Mouse (Mus musculus) gastrocnemius, postnatal 14 days (tissue): Measurements from ENCODE around the gene Gm20388. TPM values are rescaled to one million over a fixed set of nuclear protein-coding genes. Genes with fewer than 3 reads are reported as not detected.

ENCODE experiments used
- DNase-seq: peaks from one replicate; pipeline ENCODE4 v3.0.0; 2021; ENCODE audit warnings: mixed read lengths
- intact Hi-C: fragments of 180-260 bp; cut with DNase I; formaldehyde crosslinking; loops from one replicate; pipeline ENCODE4 v1.15.1; 2025; ENCODE audit warnings: low total_unique reads
- total RNA-seq, 2 experiments: library from RNA; stranded (reverse); gene quantifications; 2 replicates each; pipeline ENCODE4 v1.2.3; 2021

The Gm20388 gene
- total RNA-seq, 2 experiments from 2014 or later = 5.6 to 6.0 TPM

DNA sequence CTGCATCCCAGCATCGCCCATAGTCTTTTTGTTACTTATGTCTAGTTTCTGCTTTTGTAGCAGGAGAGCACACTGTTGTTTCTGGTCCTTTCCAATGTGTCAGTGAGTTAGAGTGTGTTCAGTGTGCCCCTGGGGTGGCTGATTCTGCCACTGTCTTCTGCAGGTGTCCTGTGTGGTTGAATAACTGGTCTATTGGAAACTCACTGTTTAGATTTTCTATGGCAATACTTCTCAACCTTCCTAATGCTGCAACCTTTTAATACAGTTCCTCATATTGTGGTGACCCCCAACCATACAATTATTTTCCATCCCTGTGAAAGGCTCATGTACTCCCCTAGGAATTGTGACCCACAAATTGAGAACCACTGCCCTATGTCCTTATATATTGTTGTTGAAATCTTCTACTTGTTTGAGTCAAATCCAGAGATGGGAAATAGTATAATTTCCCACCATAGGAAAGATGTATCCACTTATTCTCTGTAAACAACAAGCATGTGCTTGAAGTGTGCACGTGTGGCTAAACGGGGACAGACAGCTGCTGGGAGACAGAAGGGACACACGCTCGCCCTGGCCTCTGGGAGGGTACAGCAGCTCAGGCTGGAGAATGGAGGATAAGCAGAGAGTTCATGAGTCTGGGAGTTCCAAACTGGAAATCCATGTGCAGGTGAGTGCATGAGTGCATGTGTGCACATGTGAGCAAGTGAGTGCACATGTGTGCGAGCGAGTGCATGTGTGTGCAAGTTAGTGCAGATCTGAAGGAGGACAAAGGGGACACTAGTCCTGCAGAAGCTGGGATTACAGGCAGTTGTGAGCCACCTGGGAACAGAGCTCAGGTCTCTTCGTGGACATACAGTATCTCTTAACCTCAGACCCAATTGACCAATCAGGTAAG lies 1931.7 kb downstream of the Gm20388 start:
- intact Hi-C loops = loop anchor here (10.0 kb wide), 1 partner anchor 128 kb away; no protein-coding TSS in a partner anchor
- no peak for DNase-seq

- DNase-seq = no peak
- intact Hi-C loops = loop anchor here (10.0 kb wide), 1 partner anchor 128 kb away; no protein-coding TSS in a partner anchor
Measured at GRCm38 (mm10) chr8:121843184-121843733, 1932.6 kb downstream of the Gm20388 start.

DNA sequence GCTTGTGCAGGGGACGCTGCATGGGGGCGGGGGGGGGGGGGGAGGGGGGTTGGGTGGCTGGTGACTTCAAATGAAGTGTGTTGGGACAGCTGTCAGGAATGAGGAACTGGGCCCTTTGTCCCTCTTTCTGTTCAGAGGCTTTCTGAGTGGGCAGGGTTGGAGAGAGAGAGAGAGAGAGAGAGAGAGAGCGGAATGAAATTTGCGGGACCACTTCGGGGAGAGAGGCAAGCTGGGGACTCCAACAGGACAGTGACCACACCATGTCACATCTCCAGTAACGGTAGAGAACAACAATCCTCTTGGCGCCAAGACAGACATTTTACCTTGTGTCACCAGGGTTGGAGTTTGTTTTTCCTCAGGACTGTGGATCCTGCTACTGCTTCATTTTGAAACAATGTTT lies 1934.1 kb downstream of the Gm20388 start:
- DNase-seq = no peak
- intact Hi-C loops = loop anchor here (10.0 kb wide), 1 partner anchor 130 kb away; no protein-coding TSS in a partner anchor

GRCm38 (mm10) chr8:121846815-121847214 lies 1936.2 kb downstream of the Gm20388 start:
- intact Hi-C loops = loop anchor here (10.0 kb wide), 1 partner anchor 132 kb away; no protein-coding TSS in a partner anchor
- DNase-seq = no peak

GRCm38 (mm10) chr8:121847261-121847822 lies 1936.7 kb downstream of the Gm20388 start:
- intact Hi-C loops = loop anchor here (10.0 kb wide), 1 partner anchor 133 kb away; no protein-coding TSS in a partner anchor
- DNase-seq = no peak

DNA sequence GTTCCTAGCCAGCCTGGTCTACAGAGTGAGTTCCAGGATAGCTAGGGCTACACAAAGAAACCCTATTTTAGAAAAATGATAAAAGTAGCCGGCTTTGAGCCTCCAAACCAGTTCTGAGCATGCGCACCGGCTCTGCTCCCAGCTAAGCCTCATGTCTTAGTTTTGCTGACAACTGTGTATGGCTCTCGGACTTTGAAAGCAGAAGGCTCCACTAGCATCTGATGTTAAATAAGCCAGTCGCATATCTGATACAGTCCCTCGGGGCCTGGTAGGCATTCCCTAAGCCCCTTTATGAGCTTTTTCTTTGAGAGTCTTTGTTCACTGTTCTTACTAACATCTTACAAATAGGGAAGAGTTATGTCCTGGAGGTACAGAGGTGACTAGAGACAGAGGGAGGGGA lies 1937.3 kb downstream of the Gm20388 start:
- DNase-seq = no peak
- intact Hi-C loops = loop anchor here (10.0 kb wide), 1 partner anchor 133 kb away; no protein-coding TSS in a partner anchor

GRCm38 (mm10) chr8:121848495-121848894 lies 1937.9 kb downstream of the Gm20388 start:
- intact Hi-C loops = loop anchor here (10.0 kb wide), 1 partner anchor 134 kb away; no protein-coding TSS in a partner anchor
- no peak for DNase-seq

DNA sequence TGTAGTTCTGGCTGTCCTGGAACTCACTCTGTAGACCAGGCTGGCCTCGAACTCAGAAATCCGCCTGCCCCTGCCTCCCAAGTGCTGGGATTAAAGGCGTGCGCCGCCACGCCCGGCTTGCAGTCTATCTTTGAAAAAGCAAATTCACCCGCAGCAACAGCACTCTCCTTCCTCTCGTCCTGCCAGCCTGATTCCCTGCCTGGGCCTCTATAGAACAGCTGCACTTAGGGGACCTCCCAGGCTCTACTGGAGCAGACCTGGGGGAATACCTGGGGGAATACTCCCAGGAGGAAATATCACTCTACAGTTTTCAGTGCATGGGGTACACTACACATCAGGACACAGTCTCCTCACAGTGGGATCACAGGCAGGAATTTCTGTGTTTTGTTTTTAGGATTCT lies 1938.7 kb downstream of the Gm20388 start:
- intact Hi-C loops = loop anchor here (10.0 kb wide), 1 partner anchor 135 kb away; no protein-coding TSS in a partner anchor

DNA sequence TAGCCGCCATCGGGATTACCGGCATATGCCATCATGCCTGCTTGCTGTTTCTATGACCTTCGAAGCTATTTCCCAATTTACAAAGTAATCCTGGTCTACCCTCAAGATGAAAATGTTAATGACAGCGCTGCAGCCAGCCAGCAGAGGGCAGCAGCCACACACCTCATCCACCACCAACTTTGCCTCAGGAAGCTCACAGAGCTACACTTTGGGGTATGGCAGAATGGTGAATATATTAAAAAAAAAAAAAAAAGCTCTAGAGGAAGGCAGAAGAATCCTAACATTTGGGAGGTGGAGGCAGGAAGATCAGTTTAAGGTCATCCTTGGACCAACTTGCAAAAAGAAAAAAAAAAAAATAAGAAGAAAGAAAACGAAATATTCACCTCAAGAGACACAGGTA lies 1939.4 kb downstream of the Gm20388 start:
- intact Hi-C loops = loop anchor here (2.0 kb wide), 1 partner anchor 59 kb away; no protein-coding TSS in a partner anchor
- peak; percentile 51 for DNase-seq

More for the DNA sequence above, 1938.7 kb downstream of the Gm20388 start:
- DNase-seq = no peak

GRCm38 (mm10) chr8:121850436-121850820 lies 1939.8 kb downstream of the Gm20388 start:
- intact Hi-C loops = loop anchor here (2.0 kb wide), 1 partner anchor 58 kb away; no protein-coding TSS in a partner anchor
- DNase-seq = no peak

DNA sequence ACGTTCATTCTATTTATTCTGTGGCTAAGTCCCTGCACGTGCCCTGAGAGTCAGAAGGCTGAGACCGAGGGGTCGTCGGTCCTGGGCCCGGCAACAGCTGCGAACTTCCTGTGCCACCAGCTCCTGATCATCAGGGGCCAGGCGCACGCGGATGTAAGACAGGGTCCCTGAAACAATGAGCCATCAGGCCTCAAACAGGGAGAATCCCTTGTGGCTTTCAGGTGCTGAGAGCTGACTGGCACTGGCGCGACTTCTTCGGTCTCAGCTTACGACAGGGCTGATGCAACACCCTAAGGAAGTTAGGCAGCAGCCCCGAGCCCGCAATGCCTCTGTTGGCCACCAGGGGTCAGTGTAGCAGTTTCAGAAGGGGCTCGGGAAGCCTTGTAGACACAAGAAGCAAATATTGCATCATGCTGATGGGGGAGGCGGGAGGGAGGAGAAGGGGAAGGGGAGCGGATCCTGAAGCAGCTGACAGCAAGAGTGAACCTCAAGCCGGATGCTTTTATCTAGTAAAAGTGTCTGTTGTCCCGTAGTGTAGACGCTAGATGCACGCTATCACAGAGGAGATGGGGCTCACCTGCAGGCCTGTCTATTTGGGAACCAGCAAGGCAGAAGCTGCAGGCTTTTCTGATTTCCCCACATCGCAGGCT lies 1940.3 kb downstream of the Gm20388 start:
- intact Hi-C loops = loop anchor here (2.0 kb wide), 1 partner anchor 58 kb away; no protein-coding TSS in a partner anchor
- DNase-seq = peak; percentile 96

DNA sequence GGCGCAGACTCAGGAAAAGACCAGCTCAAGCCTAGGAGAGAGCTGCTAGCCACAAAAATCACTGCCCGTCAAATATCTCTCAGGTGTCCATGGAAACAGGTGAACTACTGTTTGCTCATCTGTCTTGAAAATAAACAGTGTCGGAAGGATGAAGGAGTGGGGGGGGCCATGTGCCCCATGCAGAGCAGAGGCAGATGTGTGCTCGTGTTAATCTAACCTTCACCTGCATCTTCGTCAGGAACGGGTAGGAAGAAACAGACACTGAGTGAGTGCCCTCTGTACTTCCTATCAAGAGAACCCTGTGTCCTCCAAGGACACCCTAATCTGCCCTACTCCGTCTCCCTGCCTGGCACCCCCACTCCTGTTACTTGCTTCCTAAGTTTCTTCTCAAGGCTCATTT lies 1941.1 kb downstream of the Gm20388 start:
- intact Hi-C loops = loop anchor here (2.0 kb wide), 1 partner anchor 57 kb away; no protein-coding TSS in a partner anchor
- DNase-seq = no peak

GRCm38 (mm10) chr8:121852464-121852863 lies 1941.8 kb downstream of the Gm20388 start:
- intact Hi-C loops = no loop called here
- DNase-seq = no peak

DNA sequence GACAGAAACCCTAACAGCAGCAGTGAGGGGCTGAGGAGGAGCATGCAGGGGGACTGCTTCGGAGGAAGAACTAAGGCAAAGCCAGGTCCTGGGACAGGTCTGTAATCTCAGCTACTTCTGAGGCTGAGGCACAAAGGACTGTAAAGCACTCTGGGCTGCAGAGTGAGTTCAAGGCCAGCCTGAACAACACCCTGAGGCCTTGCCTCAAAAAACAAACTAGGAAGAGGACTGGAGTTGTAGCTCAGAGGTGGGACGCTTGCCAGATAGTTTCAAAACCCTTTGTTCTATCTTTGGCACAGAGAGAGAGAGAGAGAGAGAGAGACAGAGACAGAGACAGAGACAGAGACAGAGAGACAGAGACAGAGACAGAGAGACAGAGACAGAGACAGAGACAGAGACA lies 1942.9 kb downstream of the Gm20388 start:
- no peak for DNase-seq
- intact Hi-C loops = no loop called here

- intact Hi-C loops = no loop called here
- no peak for DNase-seq
Measured at GRCm38 (mm10) chr8:121856071-121856746, 1945.6 kb downstream of the Gm20388 start.

DNA sequence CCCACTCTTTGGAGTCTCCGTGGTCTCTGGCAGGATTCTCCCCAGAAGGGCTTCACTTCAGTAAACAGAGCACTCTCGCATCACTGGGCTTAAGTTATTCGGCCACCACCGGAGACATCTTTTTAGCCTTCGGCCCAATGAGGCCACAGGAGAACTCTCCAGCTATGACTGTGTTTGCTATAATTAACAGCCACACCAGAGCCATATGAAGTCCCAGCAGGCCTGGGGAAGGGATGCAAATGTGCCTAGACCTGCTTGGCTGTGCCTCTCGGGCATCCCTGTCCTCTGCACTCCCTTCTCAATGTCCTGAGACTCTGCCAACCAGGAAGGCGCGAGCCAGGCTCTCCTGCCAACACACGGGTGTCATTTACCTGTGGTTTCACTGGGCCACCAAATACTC lies 1946.7 kb downstream of the Gm20388 start:
- intact Hi-C loops = no loop called here
- peak; percentile 59 for DNase-seq

- intact Hi-C loops = no loop called here
- no peak for DNase-seq
Measured at GRCm38 (mm10) chr8:121857747-121858146, 1947.1 kb downstream of the Gm20388 start.

- intact Hi-C loops = no loop called here
- DNase-seq = no peak
Measured at GRCm38 (mm10) chr8:121861276-121861675, 1950.6 kb downstream of the Gm20388 start.
